Mouse (Mus musculus): Measurements from ENCODE around the gene Fbxo39. TPM values are rescaled to one million over a fixed set of nuclear protein-coding genes. Genes with fewer than 3 reads are reported as not detected.

The Fbxo39 gene
- polyA plus RNA-seq, 1 experiment from 2014 or later: not detected

DNA sequence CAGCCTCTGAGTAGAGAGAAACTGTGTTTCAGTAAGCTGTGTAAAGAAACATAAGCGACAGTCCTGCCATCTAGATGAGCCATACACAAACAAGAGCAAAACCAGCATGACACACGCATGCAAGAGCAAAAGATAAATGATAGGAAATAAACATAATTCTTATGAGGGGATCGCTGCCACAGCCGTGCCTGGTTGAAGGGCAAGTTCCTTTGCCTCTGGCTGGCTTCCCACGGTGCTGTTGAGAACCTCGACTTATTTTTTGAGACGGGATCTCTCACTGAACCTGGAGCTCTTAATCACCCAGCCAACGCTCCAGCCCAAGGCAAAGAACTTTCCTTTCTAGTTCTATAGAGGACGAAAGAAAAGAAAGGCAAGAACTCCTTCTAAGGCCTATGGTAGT is 51.9 kb downstream of the Fbxo39 start:
- no peak for ATAC-seq (replicated peaks; ENCODE audit: extremely low read depth, insufficient read depth, low FRiP score)
- Histone ChIP-seq H3K9ac (ENCODE audit: low read length) (no peak overlapping the region), H3K27me3 (ENCODE audit: control insufficient read depth, insufficient read depth, low read length) (no peaks in the 10 kb centered on the region), H3K27ac (ENCODE audit: low read length) (no peak overlapping the region), H3K4me1 (ENCODE audit: control insufficient read depth, insufficient read depth, low read length) (peaks cover 10% of the 10 kb centered on the region), H3K4me3 (ENCODE audit: low read length) (no peak overlapping the region), H3K9me3 (replicated peaks; ENCODE audit: control insufficient read depth, low read length) (no peaks in the 10 kb centered on the region), H3K4me2 (ENCODE audit: low read depth, low read length) (no peak overlapping the region), H3K36me3 (ENCODE audit: control insufficient read depth, insufficient read depth) (no peaks in the 10 kb centered on the region)
- WGBS: 81% methylated on average over 9 of the region's 9 CpGs

DNA sequence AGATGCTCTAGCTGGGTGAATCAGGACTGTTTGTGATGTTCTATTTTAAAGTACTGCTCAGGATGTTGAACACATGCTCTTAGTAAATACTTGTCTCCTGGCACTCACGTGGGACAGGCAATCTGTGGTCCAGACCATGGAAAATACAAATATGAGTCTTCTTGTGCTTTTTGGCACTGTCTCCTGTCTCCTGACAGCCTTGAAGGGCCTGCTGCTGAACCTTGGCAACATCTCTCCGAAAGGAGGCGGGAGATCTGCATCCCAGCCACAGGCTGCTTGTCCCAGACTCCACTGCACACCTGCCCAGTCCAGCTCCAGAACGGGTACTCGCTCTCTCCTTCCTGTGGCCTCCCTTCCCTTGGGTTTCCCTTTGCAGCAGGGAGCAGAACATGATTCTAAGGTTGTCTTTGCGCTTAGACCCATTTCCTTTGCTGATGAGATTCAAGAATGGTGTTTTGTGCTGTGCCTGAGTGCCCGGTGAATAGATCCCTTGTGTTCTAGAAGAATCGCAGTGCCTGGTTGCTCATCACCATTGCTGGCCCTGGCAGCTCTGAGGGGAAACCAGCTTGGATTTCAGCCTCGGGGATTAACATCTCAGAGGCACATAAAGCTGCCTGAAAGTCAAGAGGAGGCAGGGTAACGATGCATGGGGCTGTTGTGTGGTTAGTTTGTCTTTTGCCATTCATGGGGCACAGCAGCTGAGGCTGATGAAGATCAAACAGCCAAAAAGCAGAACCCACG is 53.9 kb downstream of the Fbxo39 start:
- H3K9me3 ChIP-seq (replicated peaks; ENCODE audit: control insufficient read depth, low read length): no peaks in the 10 kb centered on the region
- H3K9ac ChIP-seq (ENCODE audit: low read length): no peak overlapping the region
- no peak overlapping the region for H3K4me2 ChIP-seq (ENCODE audit: low read depth, low read length)
- H3K4me1 ChIP-seq (ENCODE audit: control insufficient read depth, insufficient read depth, low read length): 0 out of 2 replicates have a peak, but pooled peaks cover 3% of the 10 kb centered on the region
- no peak overlapping the region for H3K27ac ChIP-seq (ENCODE audit: low read length)
- no peak for ATAC-seq (replicated peaks; ENCODE audit: extremely low read depth, insufficient read depth, low FRiP score)
- H3K27me3 ChIP-seq (ENCODE audit: control insufficient read depth, insufficient read depth, low read length): no peaks in the 10 kb centered on the region
- no peaks in the 10 kb centered on the region for H3K36me3 ChIP-seq (ENCODE audit: control insufficient read depth, insufficient read depth)
- 63% methylated on average over 11 of the region's 11 CpGs for WGBS
- H3K4me3 ChIP-seq (ENCODE audit: low read length): no peak overlapping the region

Other genes with a start within 250 kb of the Fbxo39 start
- 0.18 and 0.45 TPM in 2 replicates for gene Pitpnm3, start 178.7 kb upstream of the Fbxo39 start, polyA plus RNA-seq (2015; fragmentation: Nextera tagmentation; extraction: Ambion mirVana)
- gene Gm43951, start 107.6 kb upstream of the Fbxo39 start, polyA plus RNA-seq (2015; fragmentation: Nextera tagmentation; extraction: Ambion mirVana): 0.07 and 0.11 TPM in 2 replicates
- gene 4933427D14Rik, start 107.0 kb upstream of the Fbxo39 start, polyA plus RNA-seq (2015; fragmentation: Nextera tagmentation; extraction: Ambion mirVana): 7.5 and 9.2 TPM in 2 replicates
- 149 and 160 TPM in 2 replicates for gene Txndc17, start 106.9 kb upstream of the Fbxo39 start, polyA plus RNA-seq (2015; fragmentation: Nextera tagmentation; extraction: Ambion mirVana)
- 29.5 and 30.8 TPM in 2 replicates for gene Med31, start 98.9 kb upstream of the Fbxo39 start, polyA plus RNA-seq (2015; fragmentation: Nextera tagmentation; extraction: Ambion mirVana)
- 0.10 and 0.18 TPM in 2 replicates for gene Slc13a5, start 47.2 kb upstream of the Fbxo39 start, polyA plus RNA-seq (2015; fragmentation: Nextera tagmentation; extraction: Ambion mirVana)
- 8.5 and 14.4 TPM in 2 replicates for gene Xaf1, start 12.8 kb upstream of the Fbxo39 start, polyA plus RNA-seq (2015; fragmentation: Nextera tagmentation; extraction: Ambion mirVana)
- 1.7 and 2.5 TPM in 2 replicates for gene Tekt1, start 48.0 kb downstream of the Fbxo39 start, polyA plus RNA-seq (2015; fragmentation: Nextera tagmentation; extraction: Ambion mirVana)
- 115 and 121 TPM in 2 replicates for gene Smtnl2, start 97.3 kb downstream of the Fbxo39 start, polyA plus RNA-seq (2015; fragmentation: Nextera tagmentation; extraction: Ambion mirVana)
- gene Ggt6, start 121.1 kb downstream of the Fbxo39 start, polyA plus RNA-seq (2015; fragmentation: Nextera tagmentation; extraction: Ambion mirVana): 0.17 TPM in 1 of 2 replicates, not detected in the other
- gene Mybbp1a, start 126.9 kb downstream of the Fbxo39 start, polyA plus RNA-seq (2015; fragmentation: Nextera tagmentation; extraction: Ambion mirVana): 70.2 and 81.8 TPM in 2 replicates
- 1.8 and 3.6 TPM in 2 replicates for gene Spns2, start 175.5 kb downstream of the Fbxo39 start, polyA plus RNA-seq (2015; fragmentation: Nextera tagmentation; extraction: Ambion mirVana)
- 0.54 and 1.0 TPM in 2 replicates for gene Spns3, start 236.1 kb downstream of the Fbxo39 start, polyA plus RNA-seq (2015; fragmentation: Nextera tagmentation; extraction: Ambion mirVana)